Mouse (Mus musculus) inflammation-experienced regulatory T-cells, adult 6 months (primary cell): Measurements from ENCODE around the gene Sema4c. TPM values are rescaled to one million over a fixed set of nuclear protein-coding genes. Genes with fewer than 3 reads are reported as not detected.
A peak's percentile ranks its signal among the peaks of the same experiment; 100 is the strongest.

Source experiments
- ATAC-seq: one replicate; pipeline ENCODE4 v1.8.0; 2017
- polyA plus RNA-seq, 3 experiments: library from polyadenylated mRNA; unstranded; fragments of 100-300 nt; shearing (Covaris generic); gene quantifications; one replicate each; pipeline ENCODE4 v1.2.1; 2017

The Sema4c gene
- polyA plus RNA-seq, 3 experiments from 2014 or later, result 0.33 TPM; not detected in 2

DNA sequence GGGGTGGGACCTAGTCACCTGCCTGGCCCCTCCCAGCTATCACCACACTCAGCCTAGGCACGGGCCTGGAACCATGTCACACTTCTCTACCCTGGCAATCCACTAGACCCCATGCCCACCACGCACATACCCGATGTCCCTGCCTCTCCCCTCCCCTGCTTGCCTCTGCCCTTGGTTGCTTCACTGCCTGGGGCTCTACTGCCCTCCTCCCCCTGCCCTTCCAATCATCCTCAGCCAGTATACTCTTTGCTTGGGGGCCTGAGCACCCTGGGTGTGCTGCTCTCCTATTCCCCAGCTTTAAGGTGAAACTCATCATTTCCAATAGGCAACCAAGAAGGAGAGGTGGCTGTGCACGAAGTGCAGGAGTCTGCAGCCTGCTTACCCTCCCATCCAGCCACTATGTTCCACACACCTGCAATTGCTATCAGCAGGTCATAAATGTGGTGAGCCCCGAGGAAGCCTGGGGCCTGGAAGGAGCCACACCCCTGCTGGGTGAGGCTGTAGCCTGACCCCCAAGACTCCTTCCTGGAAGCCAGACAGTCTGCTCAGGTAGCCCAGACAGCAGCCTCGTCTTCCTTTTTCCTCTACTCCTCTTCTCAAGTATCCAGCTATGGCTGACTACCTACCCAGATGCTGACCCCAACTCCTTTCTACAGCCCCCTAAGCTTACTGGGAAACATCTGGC, 19.0 kb upstream of the Sema4c start:
- no peak for ATAC-seq

DNA sequence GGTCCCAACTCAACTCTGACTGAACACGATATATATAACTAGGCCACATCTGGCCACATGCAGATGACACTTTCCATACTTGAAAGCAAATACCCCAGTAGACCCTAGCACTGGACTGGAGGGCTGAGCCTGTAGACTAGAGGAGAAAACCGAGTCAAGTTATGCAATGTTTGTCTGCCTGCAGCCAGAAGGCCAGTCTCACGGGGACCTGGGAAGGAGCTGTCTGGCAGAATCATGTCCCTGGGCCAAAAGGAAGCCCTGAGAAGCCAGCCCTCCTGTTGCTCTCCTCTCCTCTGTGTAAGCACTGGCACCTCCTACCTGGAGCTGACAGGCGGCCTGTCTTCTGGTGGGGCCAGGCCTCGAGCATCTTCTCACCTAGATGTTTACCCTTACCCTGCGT, 17.2 kb upstream of the Sema4c start:
- no peak for ATAC-seq

DNA sequence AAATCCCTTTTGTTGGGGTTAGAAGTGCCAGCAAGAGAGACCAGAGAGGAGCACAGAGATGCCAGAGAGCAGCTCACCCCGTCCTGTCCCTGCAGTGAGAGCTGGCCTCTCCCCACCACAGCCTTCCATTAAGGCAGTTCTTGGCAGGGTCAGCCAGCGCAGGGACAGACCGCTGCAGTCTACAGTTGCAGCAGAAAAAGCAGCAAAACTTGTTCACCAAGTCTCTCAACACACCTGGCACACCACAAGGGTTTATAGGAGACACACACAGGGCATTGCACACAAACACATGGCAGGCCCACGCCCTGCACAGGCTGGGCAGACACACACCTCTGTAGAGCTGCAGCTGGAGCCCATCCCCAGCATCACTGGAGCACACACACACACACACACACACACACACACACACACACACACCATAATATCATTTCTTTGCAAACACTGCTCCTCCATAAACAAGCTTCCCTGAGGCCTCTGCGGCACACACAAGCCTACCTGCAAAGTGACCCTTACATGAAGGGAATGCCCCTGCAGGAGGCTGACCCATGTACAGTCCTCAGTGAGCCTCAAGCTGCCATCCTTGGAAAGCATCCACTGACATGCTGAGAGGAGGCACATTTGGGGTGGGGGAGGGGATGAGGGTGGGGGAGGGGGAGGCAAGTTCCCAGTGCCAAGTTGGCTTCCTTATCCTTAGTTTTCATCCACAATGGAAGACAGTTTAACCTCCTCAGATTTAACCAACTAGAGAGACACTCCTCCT, 16.2 kb upstream of the Sema4c start:
- ATAC-seq, result no peak

DNA sequence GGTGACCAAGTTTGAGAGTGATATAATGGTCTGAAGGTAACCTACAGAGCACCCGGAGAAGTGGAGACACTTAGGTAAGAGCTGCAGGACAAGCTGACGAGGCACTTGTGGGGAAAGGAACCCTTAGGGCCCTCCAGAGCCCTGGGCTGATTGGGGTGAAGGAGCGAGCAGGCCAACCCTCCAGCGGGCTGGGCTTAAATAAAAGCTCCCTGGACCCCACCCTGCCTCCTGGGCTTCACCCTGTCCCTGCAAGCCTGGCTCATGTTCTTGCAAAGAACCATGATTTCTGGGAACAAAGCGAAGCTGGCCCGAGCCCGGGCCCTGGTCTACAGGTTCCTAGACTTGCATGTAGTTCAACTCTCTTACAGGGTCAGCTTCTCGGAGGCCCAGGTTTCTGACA, 15.4 kb upstream of the Sema4c start:
- ATAC-seq, result no peak

DNA sequence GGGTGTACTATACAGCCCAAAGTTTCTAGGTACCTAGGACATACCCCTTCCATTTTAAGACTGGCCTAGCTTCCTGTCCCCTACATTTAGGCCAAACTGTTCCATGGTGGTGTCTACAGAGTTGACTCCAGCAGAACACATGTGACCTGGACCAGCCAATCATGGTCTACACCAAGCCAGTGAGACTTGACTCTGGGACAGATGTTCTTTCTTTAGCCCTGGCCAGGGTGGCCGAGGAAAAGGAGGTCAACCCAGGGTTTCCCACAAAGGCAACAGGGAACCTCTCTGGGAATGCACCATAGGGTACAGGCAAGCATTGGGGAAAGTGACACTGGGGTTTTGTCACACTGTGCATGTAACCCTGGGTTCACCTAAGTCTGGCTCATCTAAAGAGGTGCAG, 14.6 kb upstream of the Sema4c start:
- ATAC-seq, result no peak

DNA sequence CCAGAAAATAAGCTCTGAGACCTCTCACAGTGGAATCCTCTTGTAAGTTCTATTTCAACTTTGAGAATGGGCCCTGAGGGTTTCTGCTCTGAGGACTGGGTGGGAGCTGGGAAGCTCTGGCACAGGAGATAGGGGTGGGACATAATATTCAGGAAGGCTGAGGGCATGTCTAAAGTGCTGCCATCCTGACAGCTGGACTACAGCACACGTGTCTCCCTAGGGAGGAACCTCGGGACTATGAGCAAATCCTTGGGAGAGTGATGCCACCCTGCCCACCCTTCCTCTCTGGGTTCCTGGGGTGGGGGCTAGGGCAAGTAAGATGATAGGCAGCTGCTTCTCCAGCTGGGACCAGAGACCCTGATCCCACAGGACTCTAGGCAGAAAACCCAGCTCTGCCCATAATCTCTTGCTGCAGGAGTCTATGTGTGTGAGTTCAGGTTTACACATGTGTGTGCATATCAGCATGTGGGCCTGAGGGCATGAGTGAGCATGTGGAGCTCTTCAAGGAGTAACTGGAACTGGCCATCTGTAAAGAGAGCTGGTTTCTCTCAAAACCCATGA, 14.1 kb upstream of the Sema4c start:
- ATAC-seq, result no peak

DNA sequence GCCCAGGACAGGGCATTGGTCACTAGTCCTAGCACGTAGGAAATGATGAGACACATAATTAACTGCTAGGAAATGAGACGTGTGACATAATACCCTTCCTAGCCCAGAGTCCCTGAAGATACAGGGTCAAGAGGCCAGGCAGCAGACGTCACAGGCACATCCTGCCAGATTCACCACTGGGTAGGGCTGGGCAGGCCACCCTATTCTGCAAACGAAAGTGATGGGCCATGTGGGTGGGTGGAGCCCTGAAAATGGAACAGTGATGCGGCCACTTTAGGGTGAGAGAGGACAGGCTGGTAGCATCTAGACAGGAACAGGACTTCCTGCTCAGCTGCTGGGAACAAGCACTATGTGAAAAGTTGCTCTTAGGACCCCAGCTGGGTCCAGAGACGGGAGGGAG, 13.5 kb upstream of the Sema4c start:
- ATAC-seq, result peak; percentile 25

DNA sequence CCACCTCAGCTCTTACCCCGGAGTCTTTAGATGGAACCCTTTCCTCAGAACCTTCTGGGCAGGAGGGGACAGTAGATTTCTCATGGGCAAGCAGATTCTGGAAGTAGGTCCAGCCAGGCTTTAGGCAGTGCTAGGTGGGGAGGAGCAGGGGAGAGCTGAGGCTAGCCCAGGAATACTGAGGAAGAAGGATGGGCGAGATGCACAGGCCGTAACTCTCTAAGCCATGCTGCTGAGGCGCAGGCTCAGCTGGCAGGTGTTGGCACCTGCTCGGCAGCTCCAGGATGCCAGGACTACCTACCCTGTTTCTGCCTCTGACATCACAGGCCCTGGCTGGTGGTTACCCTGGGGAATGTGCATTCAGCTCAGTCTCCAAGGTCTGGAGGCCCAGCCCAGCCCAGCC, 12.2 kb upstream of the Sema4c start:
- no peak for ATAC-seq

DNA sequence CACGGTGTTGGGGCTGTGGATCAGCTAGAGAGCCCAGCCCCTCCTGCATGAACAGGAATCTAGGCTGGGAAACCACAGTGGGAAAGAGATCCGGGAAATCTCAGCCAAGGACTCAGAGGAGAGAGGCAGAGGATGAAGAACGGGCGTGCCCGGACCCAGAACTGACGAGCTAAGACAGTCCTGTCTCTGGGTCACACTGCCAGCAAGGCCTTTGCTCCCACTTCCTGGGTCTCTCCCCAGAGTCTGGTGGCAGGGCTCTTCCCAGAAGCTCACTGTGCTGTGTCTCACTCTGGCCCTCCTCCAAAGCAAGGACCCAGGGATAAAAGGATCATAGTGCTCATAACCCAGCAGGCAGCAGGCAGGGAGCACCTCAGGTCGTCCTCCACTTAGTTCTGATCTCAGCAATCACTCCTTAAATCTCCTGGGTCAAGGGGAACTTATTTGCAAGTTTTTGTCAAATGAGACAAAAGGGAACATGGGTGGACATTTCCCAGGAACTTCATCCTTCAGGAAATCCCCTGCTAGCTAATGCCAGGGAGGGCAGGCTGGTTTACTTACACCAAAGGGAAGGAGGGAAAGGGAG, 11.6 kb upstream of the Sema4c start:
- ATAC-seq, result no peak

DNA sequence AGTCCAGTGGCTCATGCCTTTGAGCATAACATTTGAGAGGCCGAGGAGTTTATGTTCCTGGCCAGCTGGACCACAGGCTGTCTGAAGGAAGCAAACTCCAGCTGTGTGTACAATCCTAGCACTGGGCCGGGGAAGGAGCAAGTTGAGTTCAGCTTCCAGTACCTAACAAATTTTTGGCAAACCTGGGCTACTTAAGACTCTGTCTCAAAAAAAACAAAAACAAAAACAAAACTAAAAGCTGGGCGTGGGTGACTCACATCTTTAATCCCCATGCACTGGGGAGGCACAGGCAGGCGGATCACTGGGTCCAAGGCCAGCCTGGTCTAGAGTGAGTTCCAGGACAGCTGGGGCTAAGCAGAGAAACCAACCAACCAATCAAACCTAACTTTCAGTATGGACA, 10.6 kb upstream of the Sema4c start:
- ATAC-seq, result no peak

DNA sequence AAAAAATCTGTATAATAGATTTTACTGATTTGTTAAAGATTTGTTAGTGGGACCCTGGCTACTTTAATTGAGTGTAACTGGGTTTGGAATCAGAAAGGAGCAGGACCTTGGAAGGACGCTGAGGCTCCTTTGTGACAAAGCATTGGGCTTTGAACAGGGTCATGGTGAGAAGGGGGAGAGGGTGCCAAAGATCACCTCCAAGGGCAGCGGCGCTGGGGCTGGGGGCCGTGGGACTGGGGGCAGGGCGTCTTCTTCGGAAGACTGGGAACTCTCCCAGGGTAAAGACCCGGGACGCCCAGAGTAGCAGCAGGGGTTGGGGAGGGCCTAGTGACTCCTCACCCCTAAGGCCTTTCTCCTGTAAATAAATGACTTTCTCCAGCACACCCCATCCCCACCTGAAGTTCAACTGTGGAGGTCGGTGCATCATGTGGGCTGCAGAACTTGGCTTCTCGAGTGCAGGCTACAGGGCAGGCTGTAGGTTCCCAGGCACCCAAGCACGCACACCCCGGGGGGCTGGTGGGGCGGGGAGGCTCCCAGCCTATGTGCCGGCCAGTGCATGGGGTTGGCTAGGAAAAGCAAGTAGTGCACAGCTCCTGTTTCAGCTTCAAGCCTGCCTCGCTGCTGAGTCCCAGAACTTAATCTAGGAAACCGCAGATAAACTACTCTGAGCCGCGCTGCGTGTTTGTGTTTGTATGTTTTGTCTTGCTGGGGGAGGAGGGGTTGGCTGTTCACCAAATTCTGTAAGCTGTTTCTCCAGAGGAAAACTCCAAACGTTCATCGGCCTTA, 9.9 kb upstream of the Sema4c start:
- ATAC-seq, result no peak

DNA sequence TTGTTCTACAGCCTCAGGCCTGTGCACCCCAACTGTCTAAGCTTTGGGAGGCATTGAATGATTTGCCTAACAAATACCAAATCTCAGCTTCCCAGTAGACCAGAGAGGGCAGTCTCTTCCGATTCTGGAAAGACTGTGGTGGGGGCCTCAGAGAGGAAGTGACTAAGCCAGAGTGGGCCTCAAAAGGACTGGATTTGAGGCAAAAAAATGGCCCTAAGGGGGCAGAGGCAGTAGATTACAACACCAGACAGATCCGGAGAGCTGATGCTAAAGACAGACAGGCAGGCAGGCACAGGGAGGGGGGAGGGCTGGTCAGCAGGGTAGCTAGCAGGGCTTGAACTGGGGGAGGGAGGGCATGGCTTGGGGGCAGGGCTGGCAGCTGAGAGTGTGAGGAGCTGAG, 8.3 kb upstream of the Sema4c start:
- no peak for ATAC-seq

DNA sequence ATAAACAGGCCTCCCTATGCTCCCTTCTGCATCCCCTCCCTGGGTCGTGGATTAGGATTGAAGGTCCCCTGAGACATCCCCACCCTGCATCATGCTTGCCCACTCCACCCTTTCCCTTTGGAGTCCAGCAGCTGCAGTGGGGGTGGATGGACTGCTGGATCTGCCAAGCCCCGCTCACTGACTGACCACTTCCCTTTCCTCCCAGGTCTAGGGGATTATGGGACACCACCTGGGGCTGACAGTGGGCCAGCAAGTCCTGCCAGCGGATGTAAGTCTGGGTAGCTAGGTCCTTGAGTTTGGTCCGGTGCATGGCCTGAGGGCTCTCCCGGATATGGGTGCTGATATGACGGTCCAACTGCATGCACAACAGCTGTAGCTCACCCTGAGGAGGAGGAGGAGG, 6.0 kb upstream of the Sema4c start:
- no peak for ATAC-seq

DNA sequence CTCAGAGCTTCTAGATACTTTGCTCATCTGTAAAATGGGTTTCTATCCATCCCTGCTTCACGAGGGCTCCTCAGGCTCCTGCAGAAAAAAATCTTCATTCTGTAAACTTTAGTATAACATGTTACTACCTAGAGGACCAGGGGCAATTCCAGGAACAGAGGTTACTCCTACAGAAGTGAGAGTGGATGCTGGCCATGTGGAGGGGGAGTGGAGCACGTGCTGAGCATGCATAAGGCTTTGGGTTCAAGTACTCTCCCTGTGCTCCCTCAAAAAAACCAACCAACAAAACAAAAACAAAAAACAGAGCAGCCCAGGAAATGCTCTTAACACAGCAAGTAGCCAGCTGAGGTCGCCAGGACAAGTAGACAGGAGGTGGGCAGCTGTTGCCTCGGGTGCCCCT, 5.5 kb upstream of the Sema4c start:
- ATAC-seq, result no peak

DNA sequence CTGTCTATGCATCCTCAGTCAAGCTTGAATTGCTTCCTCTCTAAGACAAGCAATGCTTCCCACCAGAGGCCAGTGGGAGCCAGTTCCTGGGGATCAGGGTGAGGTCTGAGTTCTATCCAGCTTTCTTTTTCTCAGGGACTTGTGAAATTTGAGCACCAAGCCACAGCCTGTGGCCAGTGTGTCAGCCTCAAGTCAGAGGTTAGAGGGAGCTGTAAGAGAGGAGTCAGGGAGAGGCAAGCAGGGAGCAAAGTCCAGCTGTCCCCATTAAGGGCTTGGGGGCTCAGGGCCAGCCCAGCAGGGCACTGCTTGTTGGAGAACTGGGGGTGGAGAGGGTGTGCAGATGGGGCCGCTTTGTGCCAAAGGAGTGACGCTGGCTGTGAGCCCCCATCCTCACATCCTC, 5.0 kb upstream of the Sema4c start:
- ATAC-seq, result no peak

DNA sequence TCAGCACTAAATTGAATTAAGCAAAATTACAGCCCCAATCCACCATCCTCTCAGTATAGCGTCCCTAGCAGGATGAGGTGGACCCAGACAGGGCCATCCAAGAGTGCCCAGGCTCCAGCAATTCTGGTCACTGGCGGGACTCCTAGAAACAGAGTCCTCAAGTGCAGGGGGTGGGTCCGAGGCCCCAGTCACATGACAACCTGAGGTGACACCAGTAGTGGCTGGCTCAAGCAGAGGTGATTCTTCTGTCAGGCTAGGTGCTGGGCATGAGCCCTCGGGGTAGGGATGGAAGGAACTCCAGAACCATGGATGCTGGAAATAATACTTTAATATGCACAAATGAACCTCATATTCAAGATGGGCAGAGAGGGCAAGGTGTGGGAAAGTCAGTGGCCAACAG, 4.2 kb upstream of the Sema4c start:
- no peak for ATAC-seq

DNA sequence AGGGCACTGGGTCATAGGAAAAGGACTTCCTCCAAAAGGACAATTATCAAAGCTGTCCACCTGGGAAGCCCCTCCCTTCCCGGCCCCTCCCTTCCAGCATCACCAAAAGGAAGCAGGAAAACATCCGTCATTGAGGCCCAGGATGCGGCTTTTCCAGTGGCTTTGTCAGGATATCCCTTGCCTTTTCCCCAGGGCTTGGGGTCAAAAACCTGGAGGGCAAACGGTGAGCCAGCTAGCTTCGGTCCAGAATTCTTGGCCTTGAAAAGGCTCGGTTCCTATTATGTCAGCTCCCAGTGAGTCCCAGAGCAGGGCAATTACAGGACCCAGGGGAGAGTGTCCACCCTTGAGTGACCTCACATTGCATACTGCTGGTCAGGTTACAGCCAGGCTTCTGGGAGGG, 2.8 kb upstream of the Sema4c start:
- ATAC-seq, result no peak

DNA sequence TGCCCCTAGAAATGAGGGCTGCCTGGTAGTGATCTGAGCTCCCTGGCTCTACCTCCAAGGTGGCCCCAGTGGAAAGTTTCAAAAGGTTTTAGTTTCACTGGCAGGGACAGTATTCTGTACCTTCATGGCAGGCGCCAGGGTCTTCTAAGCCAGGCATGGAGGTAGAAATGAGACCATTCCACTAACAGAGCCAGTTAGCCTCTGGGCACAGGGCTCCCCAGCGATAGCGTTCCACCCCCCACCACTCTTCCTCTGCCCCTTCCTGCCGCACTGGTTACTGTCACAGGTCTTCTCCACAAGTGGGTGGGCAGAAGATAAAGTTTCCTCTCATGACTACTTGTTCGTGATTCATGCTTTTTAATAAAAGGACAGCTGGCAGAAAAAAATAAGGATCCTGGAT, 1.7 kb upstream of the Sema4c start:
- no peak for ATAC-seq

DNA sequence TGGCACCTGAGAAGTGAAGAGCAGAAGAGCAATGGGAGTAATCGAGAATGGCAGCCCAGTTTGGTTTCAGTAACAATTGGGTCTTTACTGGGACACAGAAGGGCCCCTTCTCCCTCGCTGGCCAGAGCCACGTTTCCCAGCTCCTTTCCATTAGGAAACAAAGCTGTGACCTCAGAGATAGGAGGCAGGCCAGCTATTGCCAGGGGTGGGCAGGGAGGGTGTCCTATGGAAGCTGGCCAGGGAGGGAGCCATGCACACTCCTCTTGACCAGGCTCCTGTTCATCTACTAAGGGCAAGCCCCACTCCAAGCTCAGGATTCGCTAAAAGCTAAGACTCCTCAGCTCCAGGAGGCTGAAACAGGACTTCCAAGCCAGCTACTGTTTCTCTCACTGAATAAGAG, 1.1 kb upstream of the Sema4c start:
- no peak for ATAC-seq

DNA sequence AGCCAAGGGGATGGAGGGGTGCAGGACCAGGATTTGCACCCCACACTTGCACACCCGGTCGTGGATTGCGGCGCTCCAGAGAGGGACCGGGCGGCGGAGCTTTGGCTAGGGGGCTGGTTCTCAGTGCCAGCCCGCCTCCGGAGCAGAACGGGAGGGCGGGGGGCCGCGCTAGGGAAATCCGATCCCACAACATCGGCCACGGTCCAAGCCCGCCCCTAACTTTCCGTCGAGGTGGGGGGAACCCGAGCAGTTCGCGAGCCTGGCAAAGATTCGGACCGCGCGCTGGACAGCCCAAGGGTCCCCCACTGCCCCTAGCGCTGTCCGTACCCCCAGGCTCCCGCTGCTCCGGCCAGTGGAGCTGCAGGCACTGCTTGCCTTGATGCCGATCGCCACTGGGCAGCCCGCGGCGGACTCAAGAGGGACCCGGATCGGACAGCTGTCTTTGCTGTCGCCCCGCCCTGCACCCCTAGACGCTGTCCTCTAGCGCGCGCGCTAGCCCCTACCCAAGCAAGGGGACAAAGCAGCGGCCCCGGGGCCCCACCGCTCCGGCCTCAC, 615 bp downstream of the Sema4c start:
- peak; percentile 18 for ATAC-seq

DNA sequence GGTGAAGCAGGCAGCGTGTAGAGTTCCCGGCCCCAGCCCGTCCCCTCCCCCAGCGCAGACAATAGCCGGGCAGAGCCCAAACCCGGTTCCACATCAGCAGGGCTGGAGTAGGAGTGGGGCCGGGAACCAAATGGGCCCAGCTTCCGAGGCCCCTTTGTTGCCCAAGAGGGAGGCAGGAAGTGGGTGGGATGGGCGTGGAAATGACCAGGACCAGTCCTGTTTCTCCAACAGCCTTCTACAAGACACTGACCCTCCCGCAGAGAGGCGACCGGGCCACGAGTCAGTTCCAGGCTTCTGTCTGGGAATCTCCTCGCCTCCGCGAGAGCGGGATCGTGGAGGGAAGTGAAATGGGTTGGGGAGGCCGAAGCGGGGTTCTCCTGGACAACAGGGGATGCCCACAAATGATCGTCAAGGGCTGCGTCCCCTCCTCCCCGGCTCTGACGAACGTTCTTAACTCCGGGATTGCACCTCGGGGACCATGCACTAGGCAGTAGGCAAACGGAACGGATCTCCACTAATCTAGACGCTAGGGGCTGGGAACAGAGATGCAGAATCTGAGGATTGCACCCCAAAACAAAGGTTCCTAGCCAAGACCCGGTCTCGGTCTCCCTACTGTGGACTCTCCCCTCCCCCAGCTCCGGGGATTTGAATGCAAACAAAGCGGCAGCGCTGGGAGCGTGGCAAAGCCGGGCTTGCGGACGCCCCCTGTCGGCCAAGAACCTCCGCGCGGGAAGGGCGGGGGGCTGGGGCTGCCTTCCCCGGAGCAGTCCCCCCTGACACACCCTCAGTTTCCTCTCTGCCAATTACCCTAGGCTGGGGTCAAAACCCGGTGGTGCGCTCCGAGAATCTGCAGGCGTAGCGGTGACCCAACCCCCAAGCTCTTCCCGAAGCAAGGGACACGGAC, 1.3 kb downstream of the Sema4c start:
- ATAC-seq, result peak; percentile 62
